Mouse (Mus musculus): Measurements from ENCODE around the gene AU022252.

- TF ChIP-seq CTCF (IDR thresholded peaks at IDR 0.05; ENCODE audit: control insufficient read depth, insufficient read depth, low read length) (no peak), POLR2A (IDR thresholded peaks at IDR 0.05; ENCODE audit: borderline replicate concordance, control insufficient read depth, low read depth, low read length) (no peak)
Observed at GRCm38 (mm10) chr4:119161358-119161757, 71.2 kb downstream of the AU022252 start.
